Mouse (Mus musculus) left cerebral cortex, postnatal 25 days (tissue): ENCODE measurements around the gene Dgki. TPM values are rescaled to one million over a fixed set of nuclear protein-coding genes. Genes with fewer than 3 reads are reported as not detected.

Source experiments
- DNase-seq, 2 experiments: peaks; one replicate each; pipeline ENCODE4 v3.0.0; 2022; ENCODE audit warnings: low spot score in 2 of 2, mixed read lengths in 1 of 2
- intact Hi-C: fragments of 180-260 bp; cut with DNase I; formaldehyde crosslinking; loops from one replicate; pipeline ENCODE4 v1.15.1; 2025
- total RNA-seq, 2 experiments: library from RNA; stranded (reverse); gene quantifications; 2 replicates each; pipeline ENCODE4 v1.2.3; 2021

The Dgki gene
- total RNA-seq, result 10 to 100 TPM; 68.5 to 82.6 TPM

- intact Hi-C loops, result loop anchor here (2.0 to 5.0 kb wide), 3 partner anchors 57 to 203 kb away; no protein-coding TSS in a partner anchor
- peak; percentile 89 to 93 for DNase-seq
Measured at GRCm38 (mm10) chr6:37299562-37300390, at the start of gene Dgki. Gene Dgki, minus strand, starts transcription at chr6:37300184.

GRCm38 (mm10) chr6:37347606-37348005, 47.6 kb upstream of the Dgki start:
- intact Hi-C loops, result no loop called here
- DNase-seq, result no peak

GRCm38 (mm10) chr6:37338055-37338454, 38.1 kb upstream of the Dgki start:
- no peak for DNase-seq
- intact Hi-C loops, result no loop called here

GRCm38 (mm10) chr6:37336831-37337260, 36.9 kb upstream of the Dgki start:
- intact Hi-C loops, result no loop called here
- DNase-seq, result no peak

- intact Hi-C loops, result no loop called here
- no peak for DNase-seq
Measured at GRCm38 (mm10) chr6:37336381-37336780, 36.4 kb upstream of the Dgki start.

- no peak for DNase-seq
- intact Hi-C loops, result no loop called here
Measured at GRCm38 (mm10) chr6:37332846-37333245, 32.9 kb upstream of the Dgki start.

GRCm38 (mm10) chr6:37329901-37330864, 30.2 kb upstream of the Dgki start:
- DNase-seq, result no peak
- intact Hi-C loops, result no loop called here

- intact Hi-C loops, result no loop called here
Measured at GRCm38 (mm10) chr6:37329376-37329775, 29.4 kb upstream of the Dgki start.

GRCm38 (mm10) chr6:37328671-37329070, 28.7 kb upstream of the Dgki start:
- intact Hi-C loops, result no loop called here
- DNase-seq, result no peak

More at GRCm38 (mm10) chr6:37329376-37329775, 29.4 kb upstream of the Dgki start:
- no peak for DNase-seq

GRCm38 (mm10) chr6:37327519-37327918, 27.5 kb upstream of the Dgki start:
- no peak for DNase-seq
- intact Hi-C loops, result no loop called here

- DNase-seq, result no peak
- intact Hi-C loops, result no loop called here
Measured at GRCm38 (mm10) chr6:37326603-37326955, 26.6 kb upstream of the Dgki start.

GRCm38 (mm10) chr6:37325906-37326602, 26.1 kb upstream of the Dgki start:
- intact Hi-C loops, result no loop called here
- no peak for DNase-seq

GRCm38 (mm10) chr6:37325076-37325475, 25.1 kb upstream of the Dgki start:
- intact Hi-C loops, result no loop called here
- no peak for DNase-seq

GRCm38 (mm10) chr6:37322641-37323040, 22.7 kb upstream of the Dgki start:
- intact Hi-C loops, result no loop called here
- no peak for DNase-seq

- peak; percentile 34 to 80 for DNase-seq
Measured at GRCm38 (mm10) chr6:37322088-37322487, 22.1 kb upstream of the Dgki start.

GRCm38 (mm10) chr6:37317904-37318303, 17.9 kb upstream of the Dgki start:
- intact Hi-C loops, result no loop called here
- DNase-seq, result peak in 1 of 2 experiments; percentile 55

More at GRCm38 (mm10) chr6:37322088-37322487, 22.1 kb upstream of the Dgki start:
- intact Hi-C loops, result no loop called here

GRCm38 (mm10) chr6:37315440-37315839, 15.5 kb upstream of the Dgki start:
- intact Hi-C loops, result no loop called here
- DNase-seq, result no peak

- DNase-seq, result no peak
- intact Hi-C loops, result no loop called here
Measured at GRCm38 (mm10) chr6:37310601-37311000, 10.6 kb upstream of the Dgki start.

- intact Hi-C loops, result no loop called here
- no peak for DNase-seq
Measured at GRCm38 (mm10) chr6:37306616-37307015, 6.6 kb upstream of the Dgki start.

- DNase-seq, result peak; percentile 26 to 31
- intact Hi-C loops, result no loop called here
Measured at GRCm38 (mm10) chr6:37300492-37300891, 508 bp upstream of the Dgki start.
